Mouse (Mus musculus) spleen, adult 2 months (tissue): ENCODE data around the gene Atp6v0a1. TPM values are rescaled to one million over a fixed set of nuclear protein-coding genes. Genes with fewer than 3 reads are reported as not detected.

Source experiments
- DNase-seq, 2 experiments: peaks; one replicate each; pipeline versions ENCODE4 v3.0.0 to v3.0.0-alpha.2; 2012 to 2021; ENCODE audit warnings: low spot score in 2 of 2, low read depth in 1 of 2
- H3K27ac ChIP-seq: fragments of 200-500 bp; 2 replicates; pipeline ENCODE4 v1.5.1; 2012; ENCODE audit warnings: low read length, inconsistent platforms; ENCODE audit not compliant: insufficient read depth
- H3K27me3 ChIP-seq: fragments of 200-500 bp; 2 replicates; pipeline ENCODE4 v1.6.1; 2012; ENCODE audit warnings: mild to moderate bottlenecking, moderate library complexity, low read length, inconsistent platforms; ENCODE audit not compliant: control insufficient read depth, insufficient read depth
- H3K36me3 ChIP-seq: fragments of 200-500 bp; 2 replicates; pipeline ENCODE4 v1.6.1; 2012; ENCODE audit warnings: mild to moderate bottlenecking, low read length, inconsistent platforms; ENCODE audit not compliant: control insufficient read depth, insufficient read depth
- H3K4me1 ChIP-seq: fragments of 200-500 bp; 2 replicates; pipeline ENCODE4 v1.6.1; 2011; ENCODE audit warnings: inconsistent platforms; ENCODE audit not compliant: control insufficient read depth, insufficient read depth, insufficient read length
- H3K4me3 ChIP-seq: fragments of 200-500 bp; 2 replicates; pipeline ENCODE4 v1.5.1; 2011; ENCODE audit warnings: mild to moderate bottlenecking, inconsistent platforms; ENCODE audit not compliant: insufficient read depth, insufficient read length; ENCODE audit errors: extremely low read depth
- CTCF ChIP-seq: fragments of 200-500 bp; IDR thresholded peaks from 2 replicates; pipeline ENCODE4 v1.5.1; 2011; ENCODE audit warnings: mild to moderate bottlenecking, inconsistent platforms; ENCODE audit not compliant: insufficient read depth, insufficient read length, insufficient replicate concordance; ENCODE audit errors: extremely low read depth
- POLR2A ChIP-seq: fragments of 200-500 bp; IDR thresholded peaks from 2 replicates; pipeline ENCODE4 v1.6.1; 2011; ENCODE audit warnings: low read depth, low read length, inconsistent platforms
- WGBS: fragments of 180-500 bp; shearing (Covaris S2); methylation state at CpG from one replicate; pipeline ENCODE4 v1.1.7; 2018; 5-methylcytosine and 5-hydroxymethylcytosine counted together
- polyA plus RNA-seq: library from polyadenylated mRNA; depleted of rRNA; stranded (reverse); fragments of >200 nt; gene quantifications from 2 replicates; pipeline ENCODE4 v1.2.3, GENCODE M21; 2012

Atp6v0a1 gene
- polyA plus RNA-seq, 1 experiment: 41.8 TPM

- peaks cover 2% of the 10 kb centered on the region; the same call in 1 of the 2 replicates for H3K36me3 ChIP-seq
- no peaks in the 10 kb centered on the region for H3K27me3 ChIP-seq
- DNase-seq: no peak
- 81% methylated on average over 4 of the region's 4 CpGs for WGBS
- H3K4me3 ChIP-seq: no peak overlapping the region
- peak overlapping the region; percentile 97 for H3K27ac ChIP-seq
- TF ChIP-seq CTCF (no peak), POLR2A (no peak)
- peaks cover 23% of the 10 kb centered on the region; the same call in 1 of the 2 replicates for H3K4me1 ChIP-seq
These were observed 55.2 kb downstream of the Atp6v0a1 start for GRCm38 (mm10) chr11:101064462-101064861.

GRCm38 (mm10) chr11:101065002-101065401 is 55.8 kb downstream of the Atp6v0a1 start:
- Histone ChIP-seq H3K4me3 (no peak overlapping the region), H3K36me3 (peaks cover 2% of the 10 kb centered on the region; the same call in 1 of the 2 replicates), H3K27me3 (no peaks in the 10 kb centered on the region), H3K4me1 (peaks cover 23% of the 10 kb centered on the region; the same call in 1 of the 2 replicates), H3K27ac (no peak overlapping the region)
- WGBS: 78% methylated on average over 9 of the region's 9 CpGs
- TF ChIP-seq CTCF (no peak), POLR2A (no peak)
- no peak for DNase-seq

- whole genome bisulfite sequencing: 31% methylated on average over 18 of the region's 18 CpGs
- Histone ChIP-seq H3K27ac (no peak overlapping the region), H3K27me3 (no peaks in the 10 kb centered on the region), H3K36me3 (no peaks in the 10 kb centered on the region), H3K4me3 (no peak overlapping the region), H3K4me1 (peaks cover 27% of the 10 kb centered on the region)
- TF ChIP-seq POLR2A (no peak), CTCF (peak; percentile 83; the same call in 1 of the 2 replicates)
- DNase-seq: peak; percentile 47 to 73
These were observed 57.5 kb downstream of the Atp6v0a1 start for GRCm38 (mm10) chr11:101066549-101067412.

GRCm38 (mm10) chr11:101069391-101070188 is 60.3 kb downstream of the Atp6v0a1 start, which contains the start of gene Naglu:
Gene Naglu, plus strand, starts transcription at chr11:101070012.
- peaks cover 6% of the 10 kb centered on the region for H3K4me1 ChIP-seq
- 6% methylated on average over 35 of the region's 35 CpGs for WGBS
- no peaks in the 10 kb centered on the region for H3K36me3 ChIP-seq
- H3K4me3 ChIP-seq: peak within 1 kb of the TSS; percentile 78
- TF ChIP-seq POLR2A (peak; percentile 46), CTCF (no peak)
- H3K27ac ChIP-seq: peak within 1 kb of the TSS; percentile 75
- DNase-seq: peak; percentile 77 to 99
- no peaks in the 10 kb centered on the region for H3K27me3 ChIP-seq

DNA sequence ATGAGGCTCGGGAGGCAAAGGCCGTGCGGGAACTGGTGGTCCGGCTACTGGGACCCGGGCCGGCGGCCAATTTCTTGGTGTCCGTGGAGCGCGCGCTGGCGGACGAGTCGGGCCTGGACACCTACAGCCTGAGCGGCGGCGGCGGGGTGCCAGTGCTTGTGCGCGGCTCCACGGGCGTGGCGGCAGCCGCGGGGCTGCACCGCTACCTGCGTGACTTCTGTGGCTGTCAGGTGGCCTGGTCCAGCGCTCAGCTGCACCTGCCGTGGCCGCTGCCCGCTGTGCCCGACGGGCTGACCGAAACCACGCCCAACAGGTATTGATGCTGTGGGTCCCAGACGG is 60.9 kb downstream of the Atp6v0a1 start:
- H3K27ac ChIP-seq: peak overlapping the region; percentile 75
- DNase-seq: no peak
- no peaks in the 10 kb centered on the region for H3K36me3 ChIP-seq
- H3K27me3 ChIP-seq: no peaks in the 10 kb centered on the region
- under 1% methylated on average over 36 of the region's 36 CpGs for WGBS
- no peak for TF ChIP-seq POLR2A
- no peak for TF ChIP-seq CTCF
- H3K4me1 ChIP-seq: peaks cover 6% of the 10 kb centered on the region
- H3K4me3 ChIP-seq: peak overlapping the region; percentile 78

DNA sequence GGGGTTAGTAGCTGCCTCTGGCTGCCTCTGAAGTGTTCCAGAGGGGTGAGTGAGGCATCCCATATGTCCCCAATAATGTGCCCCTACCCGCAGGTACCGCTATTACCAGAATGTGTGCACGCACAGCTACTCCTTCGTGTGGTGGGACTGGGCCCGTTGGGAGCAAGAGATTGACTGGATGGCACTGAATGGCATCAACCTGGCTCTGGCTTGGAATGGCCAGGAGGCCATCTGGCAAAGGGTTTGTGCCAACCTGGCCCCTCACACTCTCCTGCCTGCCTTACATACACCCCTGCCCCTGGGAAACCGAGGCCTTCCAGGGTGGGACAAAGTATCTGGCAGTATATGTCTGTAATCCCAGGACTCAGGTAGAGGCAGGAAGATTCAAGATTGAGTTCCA is 61.7 kb downstream of the Atp6v0a1 start:
- no peak overlapping the region for H3K27ac ChIP-seq
- H3K36me3 ChIP-seq: no peaks in the 10 kb centered on the region; the same call in 1 of the 2 replicates
- TF ChIP-seq POLR2A: no peak
- no peak for TF ChIP-seq CTCF
- no peak for DNase-seq
- H3K4me1 ChIP-seq: peaks cover 6% of the 10 kb centered on the region
- 85% methylated on average over 6 of the region's 6 CpGs for WGBS
- no peaks in the 10 kb centered on the region for H3K27me3 ChIP-seq
- no peak overlapping the region for H3K4me3 ChIP-seq
